Mouse (Mus musculus) C3H10T1/2 (cell line): ENCODE data around the gene 2610044O15Rik8. TPM values are rescaled to one million over a fixed set of nuclear protein-coding genes. Genes with fewer than 3 reads are reported as not detected.

Source experiments
- polyA plus RNA-seq, 2 experiments: library from polyadenylated mRNA; unstranded; fragments of >200 nt; fragmentation: generic; extraction: Trizol; gene quantifications; one replicate each; pipeline ENCODE4 v1.2.1; 2012; ENCODE audit warnings: missing spikeins in 2 of 2

Gene 2610044O15Rik8
- 1 to 10 TPM in 1 of 2 experiments, under 1 TPM in 1; 0.54 to 4.0 TPM for polyA plus RNA-seq

DNA sequence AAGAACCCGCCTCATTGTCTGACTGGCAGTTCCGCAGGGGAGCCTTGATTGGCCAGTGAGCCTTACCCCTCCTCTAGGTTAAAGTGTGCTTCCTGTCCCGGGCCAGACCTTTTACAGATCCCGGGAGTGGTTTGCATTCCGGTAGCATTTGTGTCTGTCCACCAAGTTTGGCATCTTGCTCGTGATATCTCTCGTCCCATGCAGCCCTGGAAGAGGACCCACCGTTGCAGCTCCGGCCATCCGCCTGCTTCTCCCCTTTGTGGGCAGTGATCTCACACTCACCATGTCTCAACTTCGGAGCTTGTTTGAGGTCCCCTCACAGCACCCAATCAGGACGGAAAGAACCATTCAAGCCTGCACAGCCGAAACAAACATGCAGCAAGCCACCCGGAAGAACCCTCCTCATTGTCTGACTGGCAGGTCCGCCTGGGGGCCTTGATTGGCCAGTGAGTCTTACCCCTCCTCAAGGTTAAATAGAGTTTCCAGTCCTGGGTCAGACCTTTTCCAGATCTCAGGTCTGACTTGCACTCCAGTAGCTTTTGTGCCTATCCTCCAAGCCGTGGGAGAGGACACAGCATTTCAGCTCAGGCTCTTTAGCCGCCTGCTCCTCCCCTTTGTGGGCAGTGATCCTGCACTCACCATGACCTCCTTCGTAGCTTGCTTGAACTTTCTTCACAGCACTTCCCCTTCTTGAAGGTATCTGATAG lies at the start of gene 2610044O15Rik8:
Gene 2610044O15Rik8, minus strand, starts transcription at position 380 of the 707 bp plus-strand sequence.

Other genes starting within 250 kb of the 2610044O15Rik8 start
- not detected for gene Ccdc7a, start 168.9 kb downstream of the 2610044O15Rik8 start, polyA plus RNA-seq
- gene Ccdc7b, start 167.3 kb downstream of the 2610044O15Rik8 start, polyA plus RNA-seq = not detected
- gene Gm10999, start 102.7 kb downstream of the 2610044O15Rik8 start, polyA plus RNA-seq = not detected